Mouse (Mus musculus) lung, postnatal 10 days (tissue): ENCODE measurements around the gene Syne3.

Experiments used
- DNase-seq: peaks from one replicate; pipeline ENCODE4 v3.0.0; 2021

The Syne3 gene

DNA sequence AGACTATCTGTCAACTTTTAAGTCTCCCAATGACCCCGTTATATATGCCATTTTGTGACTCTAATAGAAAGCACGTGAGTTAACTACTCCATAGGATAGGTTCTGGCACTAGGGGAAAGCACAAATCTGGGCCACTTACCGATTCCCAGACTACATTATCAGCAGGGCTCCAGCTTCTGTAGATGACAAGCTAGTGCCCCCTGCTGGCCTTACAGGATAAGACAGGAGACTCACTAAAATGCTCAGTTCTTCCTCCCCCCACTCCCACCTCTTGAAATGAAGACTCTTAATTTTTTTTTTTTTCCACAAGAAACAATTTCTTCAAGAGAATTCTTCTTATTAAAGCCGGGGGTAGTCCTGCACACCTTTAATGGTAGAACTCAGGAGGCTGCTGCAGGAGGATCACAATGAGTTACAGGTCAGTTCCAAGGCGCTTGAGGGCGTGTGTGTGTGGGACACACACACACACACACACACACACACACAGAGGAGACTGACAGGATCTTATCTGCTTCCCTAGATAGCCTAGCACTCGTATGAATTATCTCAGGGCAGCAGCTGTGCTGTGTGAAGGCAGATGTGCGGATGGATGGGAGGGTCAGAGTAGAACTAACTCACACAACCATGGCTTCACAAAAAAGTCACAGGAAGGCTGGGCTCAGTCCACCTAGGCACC lies 15.8 kb upstream of the Syne3 start:
- peak; percentile 80 for DNase-seq

- no peak for DNase-seq
These were observed 13.2 kb upstream of the Syne3 start for GRCm38 (mm10) chr12:105022776-105023175.

DNA sequence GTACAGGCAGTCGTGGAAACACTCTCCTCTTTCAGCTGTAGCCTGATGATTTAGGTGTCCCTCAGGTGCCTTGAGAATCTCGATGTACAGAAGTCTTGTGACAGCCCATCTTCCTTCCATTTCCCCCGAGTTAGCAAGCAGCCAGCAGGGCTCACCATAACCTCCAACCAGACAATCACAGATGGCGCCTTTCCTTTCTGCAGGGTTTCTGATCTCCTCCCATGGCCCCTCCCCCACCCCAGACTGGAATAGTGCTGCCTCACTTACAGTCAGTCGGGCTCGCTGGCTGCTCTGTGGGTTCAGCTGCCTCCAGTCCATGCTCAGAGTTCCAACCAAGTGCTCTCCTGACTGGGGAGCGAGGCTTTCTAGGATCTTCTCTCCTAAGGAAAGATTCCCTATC lies 12.5 kb upstream of the Syne3 start:
- DNase-seq: no peak

GRCm38 (mm10) chr12:105021441-105022069 lies 11.9 kb upstream of the Syne3 start:
- DNase-seq: no peak

DNA sequence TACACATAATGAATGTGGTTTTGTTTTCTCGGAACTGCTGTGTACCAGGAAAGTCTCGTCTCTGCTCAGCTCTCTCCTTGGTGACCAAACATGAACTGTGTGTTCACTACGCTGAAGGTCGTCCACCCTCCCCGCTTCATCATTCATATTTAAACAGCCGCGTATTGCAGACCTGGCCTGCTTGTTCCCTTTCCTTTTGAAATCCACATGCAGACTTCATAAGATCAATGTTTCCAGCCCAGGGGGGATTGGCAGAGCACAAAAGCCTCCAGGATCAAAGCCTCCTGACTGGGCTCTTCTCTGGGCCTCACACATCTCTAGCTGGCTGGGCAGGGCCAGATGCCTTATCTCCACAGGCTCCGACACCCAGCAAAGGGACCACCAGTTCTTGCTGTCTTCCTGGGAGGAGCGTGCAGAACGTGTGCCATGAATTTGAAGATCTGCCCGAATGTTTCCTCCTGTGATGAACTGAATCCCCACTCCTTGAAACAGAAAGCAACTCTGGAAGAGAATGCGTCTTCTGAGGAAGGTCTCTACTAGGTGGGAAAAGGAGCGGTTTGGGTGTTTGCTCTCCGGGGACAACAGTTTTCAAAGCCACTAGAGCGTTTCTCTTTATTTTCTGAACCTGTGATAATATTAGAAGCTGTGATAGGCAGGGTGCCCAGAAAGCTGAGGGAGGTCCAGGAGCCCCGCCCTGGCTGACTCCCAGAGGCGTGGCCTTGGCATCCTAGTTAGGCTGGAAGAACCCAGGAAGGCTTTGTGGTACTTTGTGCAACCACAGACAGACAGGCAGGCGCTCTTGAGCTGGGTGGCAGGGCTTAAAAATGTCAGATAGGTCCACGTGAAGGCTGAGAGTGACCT lies 10.0 kb upstream of the Syne3 start:
- DNase-seq: peak; percentile 27

GRCm38 (mm10) chr12:105016639-105017038 lies 7.0 kb upstream of the Syne3 start:
- no peak for DNase-seq

GRCm38 (mm10) chr12:105016199-105016598 lies 6.6 kb upstream of the Syne3 start:
- no peak for DNase-seq

DNA sequence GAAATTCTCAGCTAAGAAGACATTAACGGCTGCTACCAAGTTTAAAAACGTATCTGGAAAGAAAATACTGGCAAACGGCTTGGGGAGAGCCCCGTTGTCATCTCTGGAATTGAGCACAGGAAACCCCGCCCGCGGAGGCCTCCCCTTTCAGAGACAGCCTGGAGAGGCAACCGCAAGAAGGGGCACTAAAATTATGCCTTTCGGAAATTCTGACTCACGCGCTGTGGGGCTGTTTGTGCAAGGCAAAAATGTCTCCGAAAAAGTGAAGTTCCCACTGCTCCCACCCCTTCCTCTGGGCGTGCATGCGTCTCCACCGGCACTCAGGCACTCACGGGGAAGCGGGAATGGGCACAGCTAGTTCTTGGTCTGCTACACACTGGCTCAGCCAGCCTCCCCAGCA lies 3.5 kb upstream of the Syne3 start:
- DNase-seq: peak; percentile 86

- DNase-seq: no peak
These were observed 2.7 kb upstream of the Syne3 start for GRCm38 (mm10) chr12:105012314-105012713.

DNA sequence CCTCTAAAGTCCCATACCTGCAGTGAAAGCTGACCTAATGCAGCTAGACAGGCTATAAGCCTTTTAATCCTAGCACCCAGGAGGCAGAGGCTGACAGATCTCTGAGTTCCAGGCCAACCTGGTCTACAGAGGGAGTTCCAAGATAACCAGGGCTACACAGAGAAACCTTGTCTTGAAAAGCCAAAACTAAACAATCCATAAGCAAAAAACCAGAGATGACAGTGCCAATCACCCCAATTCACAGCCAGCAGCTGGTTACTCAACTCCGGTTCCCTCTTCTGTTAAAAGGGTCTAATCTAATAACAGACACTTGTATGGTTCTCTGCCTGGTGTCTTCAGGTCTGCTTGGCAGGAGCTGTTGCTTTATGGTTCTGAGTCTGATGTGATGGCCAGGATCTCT lies 2.0 kb upstream of the Syne3 start:
- DNase-seq: no peak

- no peak for DNase-seq
These were observed 693 bp upstream of the Syne3 start for GRCm38 (mm10) chr12:105010213-105010790.

DNA sequence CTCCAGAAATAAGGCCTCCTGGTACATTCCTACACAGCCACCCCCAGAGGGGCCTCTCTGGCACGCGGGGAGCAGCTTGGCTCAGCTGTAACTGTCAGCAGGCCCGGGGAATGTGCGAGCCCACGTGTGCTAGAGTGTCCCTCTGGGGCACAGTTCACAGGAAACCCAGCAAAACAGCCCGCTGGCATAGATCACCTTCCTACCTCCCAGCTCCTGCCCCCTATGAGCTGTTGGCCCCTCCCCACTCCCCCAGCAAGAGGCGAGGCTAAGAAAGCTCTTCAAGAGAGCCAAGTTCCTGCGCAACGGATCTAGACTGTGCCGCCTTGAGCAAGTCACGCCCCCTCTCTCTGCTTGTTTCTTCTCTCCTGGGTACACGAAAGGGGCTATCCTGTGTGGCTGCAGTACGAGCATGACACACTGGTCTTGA lies 844 bp downstream of the Syne3 start:
- peak; percentile 72 for DNase-seq

GRCm38 (mm10) chr12:105008150-105008549 lies 1.5 kb downstream of the Syne3 start:
- no peak for DNase-seq

GRCm38 (mm10) chr12:105005715-105005972 lies 4.0 kb downstream of the Syne3 start:
- no peak for DNase-seq

DNA sequence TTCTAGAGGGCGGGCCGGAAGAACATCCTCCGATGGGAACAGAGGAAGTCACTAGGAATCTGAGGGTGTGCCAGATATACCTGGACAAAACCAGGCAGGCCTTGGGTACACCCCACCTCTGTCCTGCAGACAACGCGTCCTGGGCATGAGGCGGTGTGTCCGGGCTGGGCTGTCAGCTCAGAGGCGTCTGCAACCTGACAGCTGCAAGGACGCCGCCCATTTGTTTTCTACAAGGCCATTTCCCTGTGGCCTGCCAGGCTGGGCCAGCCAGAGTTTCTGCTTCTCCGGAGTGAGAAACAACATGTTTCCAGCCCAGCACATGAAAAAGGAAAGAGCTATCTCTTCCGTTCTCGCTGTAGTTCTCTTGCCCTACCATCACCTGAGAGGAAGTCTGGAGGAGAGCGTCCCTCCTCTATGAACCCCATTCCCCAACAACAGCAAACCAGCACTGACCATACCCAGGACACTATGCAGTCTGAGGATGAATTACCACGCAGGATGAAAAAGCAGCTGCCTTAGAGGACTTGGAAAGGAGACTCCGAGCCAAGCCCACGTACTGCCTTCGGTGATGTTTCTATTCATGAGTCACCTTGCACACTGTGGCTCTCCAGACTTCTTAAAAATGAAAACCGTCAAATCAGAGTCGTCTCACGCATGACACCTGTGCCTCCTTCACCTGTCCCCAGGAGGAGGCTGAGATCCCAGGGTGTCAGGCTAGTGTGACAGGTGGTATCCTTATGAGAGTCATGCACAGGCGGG lies 4.5 kb downstream of the Syne3 start:
- DNase-seq: no peak

- no peak for DNase-seq
These were observed 5.9 kb downstream of the Syne3 start for GRCm38 (mm10) chr12:105003715-105004114.

- DNase-seq: no peak
These were observed 6.5 kb downstream of the Syne3 start for GRCm38 (mm10) chr12:105003158-105003557.

- no peak for DNase-seq
These were observed 7.1 kb downstream of the Syne3 start for GRCm38 (mm10) chr12:105002340-105003132.

DNA sequence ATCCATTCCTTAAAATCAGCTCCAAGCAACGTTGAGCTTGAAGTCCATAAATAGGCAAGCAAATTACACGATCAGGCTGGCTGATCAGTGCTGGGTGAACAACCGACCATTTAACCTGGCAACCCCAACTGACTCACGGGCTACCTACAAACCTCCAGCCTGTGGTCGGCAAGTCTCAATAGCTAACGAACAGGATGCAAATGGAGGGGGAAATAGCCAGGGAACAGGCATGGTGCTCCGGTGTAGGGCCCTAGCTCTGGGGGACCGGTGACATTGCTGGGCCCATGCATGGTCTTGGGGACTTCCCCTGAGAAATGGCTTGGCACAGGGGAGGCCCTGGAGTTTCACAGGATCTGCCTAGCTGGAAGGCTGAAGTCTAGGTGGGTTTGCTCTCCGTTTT lies 8.3 kb downstream of the Syne3 start:
- DNase-seq: no peak

- peak; percentile 26 for DNase-seq
These were observed 8.9 kb downstream of the Syne3 start for GRCm38 (mm10) chr12:105000487-105001283.

DNA sequence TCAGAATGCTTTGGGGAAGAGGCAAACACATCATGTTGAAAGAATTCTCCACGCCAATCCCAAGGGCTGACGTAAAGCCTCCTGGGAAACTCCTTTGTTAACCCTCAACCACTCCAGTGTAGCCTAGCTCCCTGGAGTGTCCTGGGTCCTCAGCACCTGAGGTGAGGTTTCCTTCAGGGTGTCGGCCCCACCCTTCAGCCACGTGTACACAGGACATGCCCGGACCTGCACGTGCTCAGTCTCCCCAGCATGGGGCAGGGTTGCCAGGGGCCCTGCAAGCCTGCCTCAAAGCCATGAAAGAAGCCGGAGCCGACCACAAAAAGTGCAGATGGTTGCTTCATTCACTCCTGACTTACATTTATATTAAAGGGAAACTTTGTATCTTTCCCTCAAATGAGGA lies 10.4 kb downstream of the Syne3 start:
- no peak for DNase-seq
